Mouse (Mus musculus): ENCODE results near the gene Adamts17.

The Adamts17 gene

DNA sequence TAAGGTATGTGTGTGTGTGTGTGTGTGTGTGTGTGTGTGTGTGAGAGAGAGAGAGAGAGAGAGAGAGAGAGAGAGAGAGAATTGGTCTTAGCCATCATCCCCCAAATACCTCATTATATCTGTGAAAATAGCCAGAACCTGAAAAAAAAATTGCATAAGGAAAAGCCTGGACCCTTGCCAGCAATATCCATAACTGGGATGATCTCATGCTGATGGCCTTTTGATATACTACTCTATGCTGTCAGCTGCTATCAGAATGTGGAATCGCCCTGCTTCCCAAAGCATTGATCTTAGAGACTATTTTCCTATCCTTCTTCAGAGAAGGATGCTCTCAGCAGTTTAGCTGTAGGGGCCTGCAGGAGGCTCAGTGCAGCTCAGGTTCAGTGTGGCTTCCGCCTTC is 257.6 kb downstream of the Adamts17 start:
- DNase-seq (ENCODE audit: low spot score) = no peak

DNA sequence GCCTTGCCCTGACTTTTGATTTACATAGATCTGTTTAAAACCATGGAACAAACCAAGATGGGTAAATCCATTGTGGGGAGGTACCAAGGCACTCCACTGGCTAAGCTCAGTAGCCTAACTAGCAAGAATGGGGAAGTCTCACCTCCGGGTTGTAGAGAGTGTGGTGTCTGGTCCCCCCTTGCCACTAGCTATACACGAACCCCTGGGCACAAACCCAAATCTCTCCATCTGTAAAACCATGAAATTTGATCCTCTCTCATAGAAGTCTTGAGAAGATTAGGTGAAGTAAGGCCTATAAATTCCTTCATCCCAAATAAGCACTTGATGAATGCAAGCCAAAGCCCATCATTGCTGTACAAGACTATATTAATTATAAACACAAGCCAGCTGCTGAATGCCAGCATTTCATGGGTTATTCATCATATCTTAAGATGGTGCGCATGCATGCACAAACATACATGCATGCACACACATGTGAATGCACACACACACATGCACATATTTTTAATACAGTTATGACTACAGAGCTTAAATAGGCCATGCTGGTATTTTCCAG is 262.0 kb downstream of the Adamts17 start:
- no peak for DNase-seq (ENCODE audit: low spot score)

DNA sequence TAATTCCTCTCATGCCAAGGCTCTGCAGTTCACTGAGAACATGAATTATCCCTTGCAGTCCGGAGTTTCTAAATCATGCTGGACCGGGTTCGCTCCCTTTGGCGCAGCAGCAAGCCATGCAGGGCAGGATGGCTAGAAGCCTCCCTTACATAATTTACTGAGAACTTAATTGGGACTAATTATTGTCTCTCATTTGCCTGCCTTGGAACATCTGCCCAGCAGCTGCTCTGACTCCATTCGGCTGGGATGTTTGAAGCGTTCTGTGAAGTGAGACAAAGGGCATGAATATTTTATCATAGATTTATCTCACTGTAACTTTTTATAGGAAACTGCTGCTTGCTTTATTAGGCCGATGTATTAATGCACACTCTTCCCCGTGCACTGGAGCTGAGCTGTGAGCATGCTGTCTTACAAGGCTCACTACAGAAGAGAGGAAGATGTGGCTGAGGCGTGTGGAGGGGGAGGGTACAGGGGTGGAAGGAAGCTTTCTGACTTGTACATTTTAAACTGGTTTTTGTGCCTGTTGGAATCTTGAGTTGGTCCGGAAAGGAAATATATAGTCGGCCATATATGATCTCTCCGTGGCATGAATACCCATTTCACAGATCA is 271.1 kb downstream of the Adamts17 start:
- DNase-seq (ENCODE audit: low spot score) = no peak

DNA sequence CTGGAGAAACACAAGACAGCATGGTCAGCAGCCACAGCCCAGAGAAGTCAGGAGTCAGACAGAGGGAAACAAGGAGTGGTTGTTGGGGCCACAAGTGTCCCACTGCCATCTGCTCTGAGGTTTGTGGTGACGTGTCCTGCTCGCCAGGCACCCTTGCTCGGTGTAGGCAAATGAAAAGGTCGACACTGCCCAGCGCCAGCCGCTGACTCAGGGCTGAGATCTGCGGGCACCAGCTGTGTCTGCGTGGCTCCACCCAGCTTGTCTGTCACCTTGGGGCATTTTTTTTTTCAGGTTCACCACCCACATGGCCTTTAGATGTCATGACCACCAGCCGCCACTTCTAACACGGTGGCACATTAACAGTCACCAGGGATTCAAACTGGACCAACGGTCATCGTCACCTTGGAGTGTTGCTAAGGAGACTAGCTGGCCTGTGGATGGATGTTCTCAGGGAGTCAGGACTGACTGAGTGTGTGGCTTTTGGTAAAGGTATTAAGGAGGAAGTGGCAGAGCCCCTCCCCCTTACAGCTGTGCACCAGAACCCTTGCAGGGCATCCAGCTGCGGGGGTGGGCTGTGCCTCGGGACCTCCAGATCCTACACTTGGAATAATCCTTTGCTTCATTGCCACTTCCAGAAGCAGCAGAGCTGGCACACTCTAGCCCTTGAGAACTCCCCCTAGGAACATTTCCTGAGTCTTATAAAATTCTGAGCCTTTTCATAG is 273.1 kb downstream of the Adamts17 start:
- DNase-seq (ENCODE audit: low spot score) = no peak

DNA sequence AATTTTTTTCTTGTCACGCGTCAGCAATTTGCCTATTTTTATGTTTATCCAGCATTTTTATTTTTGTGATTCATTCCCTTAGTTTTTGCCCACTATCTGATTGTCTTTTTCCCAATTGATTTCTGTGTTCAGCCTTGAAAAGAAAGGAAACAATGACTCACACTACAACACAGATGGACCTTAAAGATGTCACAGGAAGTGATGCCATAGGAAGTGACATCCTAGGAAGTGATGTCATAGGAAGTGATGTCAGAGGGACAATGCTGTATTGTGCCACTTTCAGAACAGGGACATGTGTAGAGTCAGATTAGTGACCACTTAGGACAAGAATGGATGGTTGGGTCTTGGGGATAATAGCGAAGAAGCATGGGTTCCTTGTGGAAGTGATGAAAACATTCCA is 274.5 kb downstream of the Adamts17 start:
- no peak for DNase-seq (ENCODE audit: low spot score)

DNA sequence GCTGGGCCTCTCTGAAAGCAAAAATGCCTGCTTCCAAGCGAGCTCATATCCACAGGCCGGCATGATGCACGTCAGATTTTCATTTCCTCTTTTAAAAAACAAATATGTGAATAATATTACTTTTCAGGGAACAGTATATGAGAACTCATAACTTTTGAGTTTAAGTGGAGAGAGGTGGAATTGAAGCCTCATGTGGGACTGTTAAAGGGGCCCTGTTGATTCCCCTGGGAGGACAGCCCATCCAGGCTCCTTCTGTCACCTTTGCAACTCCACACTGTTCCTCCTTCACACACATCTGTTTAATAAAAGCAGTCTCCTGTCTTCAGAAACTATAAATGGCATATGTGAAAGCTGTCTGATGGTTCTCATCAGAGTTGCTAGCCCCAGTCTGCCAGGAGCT is 275.5 kb downstream of the Adamts17 start:
- DNase-seq (ENCODE audit: low spot score) = no peak

DNA sequence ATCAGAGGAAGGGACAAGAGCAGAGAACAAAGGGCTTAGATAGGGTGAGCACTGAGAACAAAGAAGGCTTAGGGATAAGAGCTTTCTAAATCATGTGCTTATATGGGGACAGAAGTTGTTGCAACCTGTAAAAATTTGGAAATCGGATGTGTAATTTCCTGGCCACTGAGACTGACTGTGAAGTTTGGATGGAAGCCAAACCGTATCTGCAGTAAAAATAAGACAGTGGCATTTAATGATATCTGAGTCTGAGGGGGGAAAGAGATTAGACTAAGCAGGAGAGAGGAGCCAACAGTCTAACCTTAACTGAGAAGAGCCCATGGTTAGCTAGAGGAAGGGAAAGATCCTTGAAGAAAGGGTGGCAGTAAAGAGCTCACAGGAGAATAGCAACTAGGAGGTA is 295.6 kb downstream of the Adamts17 start:
- no peak for DNase-seq (ENCODE audit: low spot score)

DNA sequence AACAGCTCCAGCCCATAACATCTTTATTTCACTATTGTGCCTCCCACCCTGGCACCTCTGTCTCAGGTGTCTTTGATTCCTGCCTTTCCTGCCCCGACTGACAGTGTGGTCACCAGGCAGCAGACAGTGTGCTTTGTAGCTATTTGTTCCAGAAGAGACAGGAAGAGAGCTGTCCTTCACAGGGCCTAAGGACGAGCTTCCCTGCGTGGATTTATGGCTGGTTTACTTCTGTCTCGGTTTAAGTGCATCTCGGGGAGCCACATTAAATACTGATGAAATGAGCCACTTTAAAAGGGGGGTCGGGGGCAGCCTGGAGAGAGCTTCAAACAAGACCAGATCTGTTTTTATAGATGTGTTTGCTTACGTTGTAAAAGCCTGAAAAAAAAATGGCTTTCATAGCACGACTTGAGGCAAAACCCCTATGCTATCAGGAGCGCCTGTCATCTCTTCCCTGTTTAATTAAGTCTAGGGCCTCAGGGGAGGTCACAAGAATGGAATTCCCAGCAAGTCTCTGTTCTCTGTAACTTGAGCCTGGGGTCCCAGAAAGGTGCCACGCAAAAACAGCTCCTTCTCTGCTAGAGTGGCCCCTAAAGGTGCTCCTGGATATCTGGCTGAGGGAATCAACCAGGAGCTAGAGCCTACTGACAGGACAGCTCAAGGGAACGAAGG is 302.9 kb downstream of the Adamts17 start:
- DNase-seq (ENCODE audit: low spot score) = no peak

DNA sequence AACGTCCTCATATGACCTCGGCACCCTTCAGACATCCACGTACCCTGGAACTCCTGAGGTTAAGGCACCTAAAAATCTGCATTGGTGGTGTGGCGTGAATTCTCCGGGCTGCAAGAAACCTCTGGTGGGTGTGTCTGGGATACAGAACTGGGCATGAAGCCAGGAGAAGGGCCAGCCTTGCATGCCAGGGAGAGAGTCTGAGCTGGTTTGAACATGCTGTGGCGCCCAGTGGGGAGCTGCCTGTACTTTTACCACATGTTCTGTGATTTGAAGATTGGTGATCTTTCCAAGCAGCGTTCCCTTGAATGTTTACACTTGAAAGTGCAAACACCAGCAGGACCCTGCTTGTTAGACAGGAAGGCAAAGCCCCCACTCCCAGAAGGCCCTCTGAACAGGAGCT is 306.2 kb downstream of the Adamts17 start:
- DNase-seq (ENCODE audit: low spot score) = no peak

DNA sequence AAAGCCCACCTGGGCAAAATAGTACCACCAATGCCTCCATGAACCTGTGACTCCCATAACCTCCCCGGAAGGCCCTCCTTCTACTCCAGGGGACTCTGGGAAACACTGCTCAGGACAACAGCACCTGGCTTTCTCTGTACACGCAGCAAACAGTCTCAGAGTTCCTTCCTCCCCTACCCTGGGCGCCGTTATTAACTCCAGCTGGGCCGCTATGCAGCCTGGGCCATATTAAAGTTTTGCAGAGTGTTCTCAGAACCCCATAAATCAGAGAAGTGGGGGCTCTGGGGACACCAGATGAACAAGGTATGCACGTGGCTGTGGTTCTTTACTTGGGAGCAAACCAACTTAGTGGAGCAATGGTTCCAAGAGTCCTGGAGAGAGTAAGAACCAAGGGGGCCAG is 306.6 kb downstream of the Adamts17 start:
- DNase-seq (ENCODE audit: low spot score) = no peak

DNA sequence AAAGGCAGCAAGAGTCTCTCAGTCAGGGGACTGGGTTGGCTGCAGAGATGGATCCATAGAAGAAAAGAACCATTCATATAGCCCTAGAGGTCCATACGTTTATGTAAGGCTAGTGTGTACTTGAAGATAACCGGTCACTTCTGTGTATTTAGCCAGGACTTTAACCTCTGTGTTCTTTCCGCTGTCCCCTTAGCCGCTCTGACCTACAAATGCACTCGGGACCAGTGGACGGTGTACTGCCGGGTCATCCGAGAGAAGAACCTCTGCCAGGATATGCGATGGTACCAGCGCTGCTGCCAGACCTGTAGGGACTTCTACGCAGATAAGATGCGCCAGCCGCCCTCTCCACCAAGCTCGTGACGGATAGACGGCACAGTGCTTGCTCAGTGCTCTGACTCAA is 310.2 kb downstream of the Adamts17 start:
- no peak for DNase-seq (ENCODE audit: low spot score)

DNA sequence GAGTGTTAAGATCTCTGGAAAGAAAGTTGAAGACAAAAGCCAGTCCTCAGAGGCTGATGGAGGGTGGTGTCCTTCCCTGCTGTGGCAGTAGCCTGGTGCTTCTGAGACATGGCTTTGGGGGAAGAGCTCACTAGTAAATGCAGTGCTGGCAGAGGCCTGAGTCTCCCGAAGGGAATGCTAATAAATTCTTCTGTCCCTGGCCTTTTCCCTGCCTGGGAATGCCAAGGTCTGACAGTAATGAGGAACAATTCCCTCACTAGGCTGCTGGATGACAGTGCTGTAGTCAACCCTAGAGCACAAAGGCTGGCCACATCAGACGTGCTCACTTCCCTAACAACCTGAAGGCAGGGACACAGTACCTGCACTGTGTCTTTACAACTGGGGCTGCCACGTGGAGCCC is 313.1 kb downstream of the Adamts17 start:
- no peak for DNase-seq (ENCODE audit: low spot score)

DNA sequence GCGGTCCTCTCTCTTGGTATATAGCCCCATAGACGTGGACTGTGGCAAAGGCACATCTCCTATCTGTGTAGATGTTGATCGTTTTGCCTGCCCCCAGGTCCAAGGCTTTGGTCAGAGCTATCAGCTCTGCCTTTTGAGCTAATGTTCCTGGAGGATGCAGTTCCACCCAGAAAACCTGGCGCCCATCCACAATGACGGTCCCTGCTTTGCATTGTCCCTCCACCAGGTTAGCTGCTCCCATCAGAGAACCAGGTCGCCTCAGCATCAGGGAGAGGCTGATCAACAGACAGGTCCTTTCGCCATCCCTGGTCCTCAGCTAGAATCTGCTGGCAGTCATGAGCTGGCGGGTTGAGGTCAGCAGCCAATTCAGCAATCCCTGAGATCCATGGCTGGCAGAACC is 322.6 kb downstream of the Adamts17 start:
- no peak for DNase-seq (ENCODE audit: low spot score)

DNA sequence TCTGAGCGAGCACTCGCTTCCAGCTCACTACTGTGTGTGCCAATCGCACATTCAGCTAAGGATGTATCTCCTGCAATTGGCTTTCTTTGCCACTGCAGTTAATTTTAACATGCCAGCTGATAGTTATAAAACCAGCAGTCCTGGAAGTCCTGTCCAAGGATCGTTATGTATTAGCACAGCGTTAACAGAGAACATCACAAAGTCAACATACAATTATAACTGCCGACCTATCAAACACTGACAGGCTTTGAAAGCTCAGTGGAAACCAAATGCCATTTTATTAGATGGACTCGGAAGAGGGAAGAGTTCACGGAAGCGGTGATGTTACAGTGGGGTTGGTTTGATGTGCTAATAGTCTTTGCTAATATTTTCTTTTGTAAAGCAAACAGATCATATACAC is 328.8 kb downstream of the Adamts17 start:
- no peak for DNase-seq (ENCODE audit: low spot score)

DNA sequence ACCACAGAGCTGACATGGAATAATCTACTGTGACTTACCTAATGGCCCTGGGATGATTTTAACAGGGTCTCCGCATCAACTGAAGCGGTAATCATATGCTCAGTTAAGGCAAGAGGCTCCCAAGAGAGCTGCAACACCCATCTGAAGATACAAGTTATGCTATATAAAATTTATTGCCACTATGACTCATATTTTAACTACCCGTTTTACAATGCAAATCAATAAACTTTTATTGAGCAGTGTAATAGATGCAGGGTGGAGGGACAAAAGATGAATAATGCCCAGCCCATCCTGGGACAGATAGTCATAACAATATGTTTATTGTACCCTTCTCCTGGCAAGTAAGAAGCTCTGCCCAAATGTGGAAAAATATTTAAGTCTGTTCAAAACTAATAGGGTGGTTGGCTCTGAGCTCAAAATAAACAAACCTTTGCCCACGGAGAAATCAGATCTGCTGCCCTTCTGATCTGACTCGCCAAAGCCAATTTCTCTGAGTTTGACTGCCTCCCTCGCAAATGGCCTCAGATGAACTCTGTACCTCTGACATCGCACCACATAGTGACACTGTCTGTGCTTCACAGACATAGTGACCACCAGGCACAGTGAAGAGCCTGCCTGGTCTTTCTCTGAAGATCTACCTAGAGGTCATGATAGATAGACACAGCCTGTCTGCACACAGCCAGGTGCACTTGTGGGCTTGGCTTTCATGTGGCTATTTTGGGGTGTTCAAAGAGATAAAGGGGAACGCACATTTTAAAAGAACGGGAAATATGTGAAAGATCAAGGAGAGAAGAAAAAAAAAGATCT is 329.4 kb downstream of the Adamts17 start:
- no peak for DNase-seq (ENCODE audit: low spot score)

DNA sequence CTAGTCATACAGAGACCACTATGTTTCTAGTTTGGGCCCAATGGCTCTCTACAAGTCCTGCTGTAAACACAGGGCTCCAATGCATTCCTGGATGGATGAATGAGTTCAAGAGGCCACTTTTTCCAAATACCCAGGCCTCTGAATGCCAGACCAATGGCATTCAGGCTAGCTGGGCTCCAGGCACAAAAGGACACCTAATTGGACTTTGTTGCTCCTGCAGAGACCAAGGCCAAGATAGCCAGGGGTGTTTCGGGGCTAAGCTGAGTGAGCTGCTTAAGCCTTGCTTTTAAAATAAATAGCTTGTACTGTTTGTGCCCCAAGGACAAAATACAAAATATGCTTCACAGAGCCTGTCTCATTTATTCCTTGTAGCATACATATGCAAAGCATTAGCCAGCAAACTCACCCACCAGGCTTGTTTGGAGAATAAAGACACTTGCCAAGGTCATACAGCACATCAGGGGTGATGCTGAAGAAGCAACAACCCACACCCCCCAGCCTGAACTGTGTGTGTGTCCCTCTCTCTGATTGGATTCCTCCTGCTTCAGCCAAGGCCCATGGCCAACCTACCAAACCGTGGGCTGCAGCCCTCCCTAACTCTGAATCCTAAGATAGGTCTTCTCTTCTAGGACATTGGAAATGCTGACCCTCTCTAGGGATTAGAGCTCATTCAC is 334.1 kb downstream of the Adamts17 start:
- DNase-seq (ENCODE audit: low spot score) = peak; percentile 2

DNA sequence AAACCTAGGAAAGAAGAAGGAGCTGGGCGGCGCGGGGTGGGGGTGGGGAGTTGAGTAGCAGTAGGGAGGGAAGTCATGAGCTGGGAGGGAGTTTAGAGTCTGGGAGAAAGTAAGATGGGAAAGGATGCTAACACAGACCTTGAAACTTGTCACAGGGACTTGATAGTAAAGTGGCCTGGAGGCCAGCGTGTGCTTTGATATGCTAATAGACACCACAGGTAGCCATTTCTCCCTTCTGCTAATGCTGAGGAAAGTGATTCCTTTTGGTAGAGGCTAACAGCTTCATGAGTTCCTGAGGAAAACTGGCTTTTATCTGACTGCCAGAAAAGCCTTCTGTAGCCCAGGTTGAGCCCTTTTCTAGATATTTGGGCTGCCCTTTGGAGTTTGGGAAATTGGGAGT is 344.3 kb downstream of the Adamts17 start:
- no peak for DNase-seq (ENCODE audit: low spot score)

DNA sequence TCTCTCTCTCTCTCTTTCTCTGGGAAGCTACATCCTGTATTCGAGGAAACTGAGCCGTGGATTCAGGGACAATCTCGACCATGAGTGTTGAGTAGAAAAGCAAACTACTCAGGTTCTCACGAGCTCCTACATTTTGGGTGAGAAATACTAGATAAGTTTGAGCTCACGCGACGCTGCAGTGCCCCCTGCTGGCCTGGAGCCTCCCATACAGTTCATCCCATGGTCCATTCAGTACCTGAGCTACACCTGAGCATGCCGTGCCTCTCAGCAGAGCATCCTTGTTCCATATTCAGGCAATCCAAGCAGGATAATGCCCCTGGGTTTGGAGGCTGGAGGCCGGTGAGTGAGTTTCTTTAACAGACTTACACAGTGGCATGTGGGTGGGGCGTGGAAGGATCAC is 359.9 kb downstream of the Adamts17 start:
- no peak for DNase-seq (ENCODE audit: low spot score)
